Mouse (Mus musculus) activated CD4-positive, CD25-positive, alpha-beta regulatory T cell, adult 4 months (primary cell): ENCODE measurements at regions not wholly inside any gene's neighbourhood (a gene's known extent, or its start where the extent isn't known, plus 50 kb on each side); places are given as distances from the start of the nearest gene placed in this dataset.

Experiments used
- ATAC-seq: one replicate; pipeline ENCODE4 v1.8.0; 2017

GRCm38 (mm10) chr3:148324911-148325621 is 665.3 kb downstream of the Adgrl2 start:
- ATAC-seq: no peak

GRCm38 (mm10) chr3:148321894-148322293 is 668.5 kb downstream of the Adgrl2 start:
- ATAC-seq: no peak

- no peak for ATAC-seq
Measured at GRCm38 (mm10) chr3:148316198-148316597, 674.2 kb downstream of the Adgrl2 start.

GRCm38 (mm10) chr3:148315286-148315685 is 675.1 kb downstream of the Adgrl2 start:
- no peak for ATAC-seq

DNA sequence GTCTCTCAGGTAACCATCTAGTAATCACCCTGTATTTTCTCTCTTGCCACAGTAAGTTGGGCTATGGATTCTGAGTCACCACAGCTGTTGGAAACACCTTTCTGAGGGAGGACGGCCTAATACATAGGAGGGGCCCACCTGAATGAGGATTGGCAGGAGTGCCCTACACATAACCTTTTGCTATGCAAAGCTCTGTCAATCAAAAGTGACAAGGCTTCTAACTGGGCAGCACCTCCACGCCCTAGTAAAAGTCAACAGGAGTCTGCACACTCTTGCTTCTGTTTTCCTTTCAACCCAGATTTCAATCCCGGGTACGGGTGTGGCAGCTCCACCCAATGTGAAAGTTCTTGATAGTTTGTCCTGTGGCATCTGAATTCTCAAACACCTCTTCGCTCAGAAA is 694.8 kb downstream of the Adgrl2 start:
- no peak for ATAC-seq

DNA sequence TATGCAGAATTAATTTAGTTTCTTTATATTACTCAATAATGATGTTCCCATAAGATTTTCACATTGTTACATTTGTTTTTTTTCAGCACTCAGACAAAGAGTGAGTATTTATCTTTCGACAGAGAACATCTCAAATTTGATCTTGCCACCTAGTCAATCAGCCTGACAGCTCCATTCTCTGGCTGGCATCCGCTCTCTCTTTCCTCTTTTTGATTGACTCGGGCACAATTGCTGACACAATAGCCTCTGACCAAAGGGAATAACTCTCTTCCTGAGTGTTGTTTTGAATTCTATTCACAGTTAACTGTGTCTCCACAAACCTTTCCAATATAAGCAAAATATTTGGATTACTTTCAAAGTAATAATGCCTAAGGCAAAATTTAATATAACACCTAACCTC is 711.4 kb downstream of the Adgrl2 start:
- ATAC-seq: no peak

DNA sequence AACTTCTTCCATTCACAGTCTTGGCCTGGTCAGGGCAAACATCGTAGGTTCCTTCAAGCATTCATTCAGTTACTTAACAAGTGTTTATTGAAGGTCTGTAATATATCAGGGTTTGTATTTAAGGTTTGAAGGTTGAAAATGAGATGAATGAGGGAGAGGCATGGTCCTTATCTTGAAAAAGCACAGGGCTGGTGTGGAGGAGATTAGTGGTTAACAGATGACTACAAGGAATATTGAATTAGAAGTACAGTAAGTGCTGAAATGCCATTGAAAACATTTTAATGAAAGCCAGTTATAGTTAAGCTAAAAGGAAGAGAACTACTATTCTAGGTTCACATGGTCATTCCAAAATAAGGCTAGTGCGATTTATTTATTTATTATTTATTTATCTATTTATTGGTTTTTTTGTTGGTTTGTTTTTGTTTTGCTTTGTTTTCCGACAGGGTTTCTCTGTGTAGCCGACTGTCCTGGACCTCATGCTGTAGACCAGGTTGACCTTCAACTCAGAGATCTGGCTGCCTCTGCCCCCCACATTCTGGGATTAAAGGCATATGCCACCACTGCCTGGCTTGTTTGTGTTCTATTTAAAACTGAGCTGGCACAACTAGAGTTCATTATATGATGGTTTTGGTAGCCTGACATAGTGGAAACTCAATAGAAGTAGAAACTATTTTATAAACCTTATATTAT is 718.1 kb downstream of the Adgrl2 start:
- ATAC-seq: no peak

GRCm38 (mm10) chr3:148268812-148269211 is 721.5 kb downstream of the Adgrl2 start:
- no peak for ATAC-seq

GRCm38 (mm10) chr3:148259211-148259610 is 731.1 kb downstream of the Adgrl2 start:
- ATAC-seq: no peak

GRCm38 (mm10) chr3:148248617-148249016 is 741.7 kb downstream of the Adgrl2 start:
- no peak for ATAC-seq

DNA sequence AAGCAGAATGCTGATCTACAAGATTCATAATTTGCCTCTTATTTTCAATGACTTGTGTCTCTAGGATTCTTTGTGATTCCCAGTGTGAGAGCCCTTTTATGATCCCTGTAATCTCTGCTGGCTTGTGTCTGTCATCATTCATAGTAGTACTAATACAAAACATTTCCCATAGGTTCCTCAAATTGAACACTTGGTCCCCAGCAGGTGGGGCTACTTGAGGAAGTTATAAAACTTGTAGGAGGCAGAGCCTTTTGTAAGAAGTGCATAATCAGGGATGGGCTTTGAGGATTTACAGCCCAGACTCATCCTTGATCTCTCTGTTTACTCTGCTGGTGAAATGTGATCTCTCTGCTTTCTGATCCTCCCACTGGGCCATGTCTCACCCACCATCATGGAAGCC is 743.6 kb downstream of the Adgrl2 start:
- no peak for ATAC-seq

DNA sequence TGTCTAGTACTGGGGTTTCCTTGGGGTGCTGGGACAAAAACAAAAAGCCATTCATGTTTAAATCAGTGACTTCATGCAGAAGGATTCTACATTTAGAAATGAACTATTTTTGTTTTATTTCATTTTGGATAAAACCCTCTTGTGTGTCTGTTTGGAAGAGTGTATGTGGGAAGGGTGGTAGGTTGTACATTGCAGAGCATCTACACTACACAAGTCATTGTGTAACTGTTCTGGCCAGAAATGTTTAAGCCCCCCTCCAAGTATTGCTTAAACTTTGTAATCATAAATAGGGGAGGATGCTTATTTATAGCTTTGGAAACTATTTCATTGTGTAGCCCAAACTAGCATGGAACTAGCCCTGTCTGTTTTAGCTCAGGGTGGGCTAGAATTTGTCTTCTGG is 752.3 kb downstream of the Adgrl2 start:
- ATAC-seq: no peak

DNA sequence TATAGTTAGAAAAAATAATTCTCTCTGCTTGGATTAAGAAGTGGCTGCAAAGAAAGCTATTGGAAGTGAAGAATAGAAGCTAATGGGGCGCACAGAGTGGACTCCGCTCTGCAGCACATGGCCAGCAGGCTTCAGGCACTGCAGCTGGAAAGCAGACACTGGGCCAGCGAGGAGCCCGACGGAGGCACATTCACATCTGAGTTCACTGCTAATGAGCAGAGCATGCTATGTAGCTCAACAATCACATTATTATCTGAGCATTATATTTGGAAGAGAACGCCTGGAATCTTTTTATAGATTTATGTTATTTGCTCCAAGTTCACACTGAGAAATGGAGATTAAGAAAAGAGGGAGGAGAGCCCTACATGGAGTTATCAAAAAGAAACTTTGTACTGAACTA is 752.8 kb downstream of the Adgrl2 start:
- no peak for ATAC-seq

GRCm38 (mm10) chr3:148233616-148234015 is 756.7 kb downstream of the Adgrl2 start:
- no peak for ATAC-seq

GRCm38 (mm10) chr3:148229192-148229591 is 761.2 kb downstream of the Adgrl2 start:
- ATAC-seq: no peak

- no peak for ATAC-seq
Measured at GRCm38 (mm10) chr3:148228002-148228707, 762.2 kb downstream of the Adgrl2 start.

DNA sequence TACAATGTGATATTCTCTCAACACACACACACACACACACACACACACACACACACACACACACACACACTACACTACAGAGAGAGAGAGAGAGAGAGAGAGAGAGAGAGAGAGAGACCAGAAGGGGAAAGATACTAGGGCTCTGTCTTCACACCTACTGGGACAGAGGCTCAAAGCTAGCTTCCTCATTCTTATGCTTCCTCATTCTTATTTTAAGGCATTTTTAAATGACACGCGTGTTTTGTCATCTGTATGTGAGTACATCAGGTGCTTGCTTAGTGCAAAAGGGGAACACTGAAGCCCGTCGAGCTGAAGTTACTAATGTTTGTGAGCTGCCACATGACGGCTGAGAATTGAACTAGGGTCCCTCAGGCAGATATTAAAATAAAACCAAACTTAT is 769.5 kb downstream of the Adgrl2 start:
- ATAC-seq: no peak

- no peak for ATAC-seq
Measured at GRCm38 (mm10) chr3:148220024-148220590, 770.2 kb downstream of the Adgrl2 start.

DNA sequence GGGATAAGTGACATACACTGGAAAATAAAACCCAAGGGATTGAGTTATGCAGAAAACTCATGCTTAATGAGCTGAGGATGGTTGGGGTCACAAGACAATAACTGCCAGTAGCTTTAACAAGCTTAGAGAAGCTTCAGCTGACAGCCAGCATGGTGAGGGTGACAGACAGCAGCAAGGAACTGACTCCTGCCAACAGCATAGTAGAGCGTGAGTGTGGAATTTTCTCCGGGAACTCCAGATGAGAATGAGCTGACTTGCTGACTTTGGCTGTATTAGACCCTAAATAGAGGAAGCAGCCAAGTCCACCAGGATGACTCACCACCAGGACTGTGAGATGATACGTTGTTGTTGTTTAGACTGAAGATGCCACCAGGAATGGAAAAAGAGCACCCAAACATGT is 788.2 kb downstream of the Adgrl2 start:
- ATAC-seq: no peak

DNA sequence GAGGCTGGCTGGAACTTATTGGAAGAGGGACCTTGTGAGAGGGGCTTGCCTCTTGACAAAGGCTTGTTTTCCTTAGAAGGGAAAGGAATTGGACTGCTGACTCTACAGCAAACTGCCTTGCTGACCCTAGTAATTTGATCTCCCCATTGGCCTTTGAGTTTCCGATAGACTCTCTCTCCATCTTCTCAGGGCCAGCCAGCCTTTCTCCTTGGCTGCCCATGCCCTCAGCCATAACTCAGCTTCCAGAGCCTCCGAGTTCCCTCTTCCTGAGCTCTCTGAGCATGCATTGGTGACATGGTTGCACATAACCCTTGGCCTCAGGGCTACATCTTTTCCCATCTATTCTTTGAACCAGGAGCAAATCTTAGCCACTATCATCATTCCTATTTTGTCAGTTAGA is 803.7 kb downstream of the Adgrl2 start:
- ATAC-seq: no peak

DNA sequence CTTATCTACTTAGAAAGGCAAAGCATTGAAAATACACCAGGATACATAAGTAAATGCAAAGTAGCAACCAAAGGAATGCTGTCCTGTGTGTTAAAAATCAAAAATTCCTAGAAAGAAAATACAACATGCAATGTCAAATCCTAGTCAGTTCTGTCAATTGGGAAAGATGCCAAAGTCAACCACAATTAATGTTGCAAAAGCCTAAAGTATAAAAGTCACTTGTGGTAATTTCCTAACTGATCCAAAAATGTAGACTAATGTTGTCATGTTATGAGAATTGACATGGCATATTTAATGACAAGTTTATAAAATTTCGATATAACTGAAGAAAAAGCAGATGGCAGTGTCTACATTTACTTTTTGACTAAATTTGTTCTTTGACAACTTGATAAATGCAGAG is 822.8 kb downstream of the Adgrl2 start:
- ATAC-seq: no peak

DNA sequence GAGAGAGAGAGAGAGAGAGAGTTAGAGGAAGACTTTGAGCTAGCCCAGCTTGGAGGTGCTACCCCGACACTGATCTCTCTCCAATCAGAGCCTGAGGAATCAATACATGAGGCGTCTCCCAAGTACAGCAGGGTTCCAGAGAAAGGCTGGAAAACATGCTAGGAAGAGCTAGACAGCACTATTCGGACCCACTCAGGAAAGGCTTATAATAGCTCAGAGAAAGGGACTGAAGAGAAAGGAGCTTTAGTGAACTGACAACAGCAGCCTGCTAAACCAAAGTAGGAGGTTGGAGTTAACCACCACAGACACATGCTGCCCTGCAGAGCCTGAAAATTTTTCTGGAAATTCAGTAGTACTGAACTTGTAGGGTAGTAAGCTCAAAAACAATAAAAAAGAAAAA is 831.3 kb downstream of the Adgrl2 start:
- no peak for ATAC-seq

DNA sequence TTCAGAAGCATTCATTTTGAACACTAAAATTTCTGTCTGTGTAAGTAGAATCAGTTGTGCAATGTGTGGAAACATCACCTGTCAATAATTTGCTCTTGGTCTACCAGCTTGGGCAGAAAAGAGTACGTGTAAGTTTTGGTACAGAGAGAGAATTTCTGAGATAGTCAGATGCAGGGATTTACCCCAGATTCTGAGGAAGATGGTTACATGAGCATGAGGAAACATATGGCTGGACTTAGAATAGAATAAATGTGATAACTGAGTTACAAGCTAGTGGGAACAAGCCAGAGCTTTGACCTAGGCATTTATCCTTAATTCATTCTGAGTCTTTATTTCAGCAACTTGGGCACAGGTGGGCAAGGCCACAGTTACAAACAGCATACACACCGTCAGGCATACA is 831.8 kb downstream of the Adgrl2 start:
- no peak for ATAC-seq

- no peak for ATAC-seq
Measured at GRCm38 (mm10) chr3:148143776-148144175, 846.6 kb downstream of the Adgrl2 start.
